Mouse (Mus musculus) cerebellum, adult 2 months (tissue): ENCODE measurements around the gene Gm13283.

Experiments
- CTCF ChIP-seq: fragments of 200-500 bp; IDR thresholded peaks from 2 replicates; pipeline ENCODE4 v1.5.1; 2011; ENCODE audit warnings: low read depth, mild to moderate bottlenecking, control low read depth, low read length, moderate library complexity, borderline replicate concordance; ENCODE audit not compliant: insufficient read depth
- POLR2A ChIP-seq: fragments of 200-500 bp; IDR thresholded peaks from 2 replicates; pipeline ENCODE4 v1.6.1; 2011; ENCODE audit warnings: low read length, control low read depth, borderline replicate concordance; ENCODE audit not compliant: insufficient read depth

- no peak for TF ChIP-seq CTCF
- TF ChIP-seq POLR2A = no peak
Observed at GRCm38 (mm10) chr4:88742771-88743371, 17.0 kb upstream of the Gm13283 start.
